Mouse (Mus musculus): Measurements from ENCODE around the gene Cachd1.

Gene Cachd1

DNA sequence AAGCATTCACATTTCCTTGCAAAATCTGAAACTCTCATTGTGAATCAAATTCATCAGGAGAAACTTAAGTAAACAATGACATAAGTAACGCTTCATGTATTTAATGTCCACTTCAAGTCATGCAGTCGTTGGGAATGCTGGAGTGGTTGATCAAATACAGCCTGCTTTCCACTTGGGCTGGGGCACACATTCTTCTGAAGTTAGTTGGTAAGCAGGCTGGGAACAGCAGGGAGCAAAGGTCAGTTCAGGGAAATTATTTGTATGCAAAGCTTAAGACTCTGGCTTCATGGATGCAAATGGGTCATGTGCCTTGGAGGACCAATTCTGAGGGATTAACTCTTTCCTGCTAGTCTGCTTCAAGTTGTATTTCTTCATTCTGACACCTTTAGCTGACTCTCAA, 16.7 kb downstream of the Cachd1 start:
- DNase-seq (ENCODE audit: low read depth), result no peak

DNA sequence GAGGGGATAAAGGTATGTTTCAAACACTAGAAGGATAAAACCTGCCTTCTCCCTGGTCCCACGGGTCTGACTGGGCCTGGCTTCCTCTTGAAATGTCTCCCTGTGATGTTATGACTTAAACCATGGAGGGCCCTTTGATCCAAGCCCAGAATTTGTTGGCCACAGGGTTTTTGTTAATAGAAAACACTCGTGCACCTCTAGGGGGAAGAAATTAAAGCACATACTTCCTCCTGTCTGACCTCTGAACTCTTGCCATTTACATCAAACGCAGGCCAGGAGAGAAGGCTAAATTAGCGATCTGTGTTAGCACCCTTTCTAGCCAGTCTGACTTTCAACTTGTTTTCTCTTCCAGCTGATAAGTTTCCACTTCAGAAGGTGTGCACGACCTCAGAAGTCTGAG, 19.0 kb downstream of the Cachd1 start:
- DNase-seq (ENCODE audit: low read depth), result no peak

DNA sequence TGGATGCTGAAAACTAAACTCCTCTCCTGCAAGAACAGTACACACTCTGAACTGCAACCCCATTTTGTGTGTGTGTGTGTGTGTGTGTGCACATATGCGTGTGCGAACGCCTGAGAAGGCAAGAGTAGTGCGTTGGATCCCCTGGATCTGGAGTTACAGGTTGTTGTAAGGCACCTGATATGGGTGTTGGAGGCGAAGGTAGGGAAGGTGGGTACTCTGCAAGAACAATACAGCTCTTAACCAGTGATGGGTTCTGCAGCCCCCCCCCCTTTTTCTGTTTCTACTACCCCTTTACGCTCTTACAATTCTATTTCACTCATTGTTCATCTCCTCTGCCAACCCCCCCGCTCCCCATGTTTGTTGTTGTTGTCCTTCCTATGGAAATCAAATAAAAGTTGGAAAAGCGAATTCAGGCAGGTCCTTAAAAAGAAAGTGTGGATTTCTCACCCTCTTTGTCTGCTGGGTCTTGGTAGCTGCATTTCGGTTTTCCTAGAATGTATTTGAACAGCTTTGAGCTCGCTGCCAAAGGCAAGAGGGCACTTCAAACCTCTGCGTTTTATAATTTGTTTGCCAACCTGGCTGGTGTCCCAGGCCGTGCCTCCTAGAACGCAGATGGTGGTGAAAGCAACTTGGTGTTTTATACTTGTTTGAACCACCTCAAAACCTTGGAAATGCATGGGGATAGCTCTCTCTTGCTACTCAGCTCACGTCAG, 24.4 kb downstream of the Cachd1 start:
- DNase-seq (ENCODE audit: low read depth), result no peak

DNA sequence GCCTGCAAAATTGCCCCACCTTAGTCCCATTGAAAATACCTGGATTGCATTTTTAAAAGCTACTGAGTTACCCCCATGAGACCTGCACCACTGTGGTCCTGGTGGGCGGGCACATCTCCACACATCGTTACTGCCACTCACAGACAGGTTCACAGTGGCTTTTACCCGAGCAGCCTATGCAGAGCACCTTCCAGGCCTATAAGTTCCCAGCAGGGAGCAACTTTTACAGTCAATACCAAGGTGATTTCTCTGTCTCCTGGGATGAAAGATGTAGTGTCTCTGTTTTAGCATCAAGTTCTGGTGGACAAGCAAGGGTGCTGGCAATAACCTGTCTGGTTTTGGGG, 24.9 kb downstream of the Cachd1 start:
- DNase-seq (ENCODE audit: low read depth), result no peak

DNA sequence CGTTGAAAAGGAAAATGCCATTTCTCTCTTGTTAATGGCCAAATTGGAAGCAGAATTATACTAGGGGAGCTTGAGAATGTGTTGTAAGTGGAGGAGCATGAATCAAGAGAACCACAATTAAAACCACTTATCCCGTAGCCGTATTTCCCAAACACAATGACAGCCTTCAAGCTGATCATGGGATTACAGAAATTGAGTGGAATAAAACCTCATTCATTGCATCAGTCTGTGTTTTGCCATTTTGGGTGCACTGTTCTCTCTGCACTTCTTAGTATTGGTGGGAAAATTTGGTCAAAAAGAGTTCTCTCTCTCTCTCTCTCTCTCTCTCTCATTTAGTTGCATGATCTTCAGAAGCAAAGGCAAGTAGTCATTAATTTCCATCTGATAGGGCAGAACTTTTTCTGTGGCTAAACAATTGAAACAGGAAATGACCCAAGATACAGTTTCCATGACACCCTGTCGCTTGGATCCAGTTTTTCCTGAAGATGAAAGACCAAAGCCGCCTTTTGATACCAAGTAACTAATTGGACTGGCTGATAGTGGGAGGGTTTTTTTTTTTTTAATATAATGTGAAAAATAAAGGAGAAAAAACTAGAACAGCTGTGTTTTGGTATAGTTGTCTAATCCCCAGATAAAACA, 34.7 kb downstream of the Cachd1 start:
- DNase-seq (ENCODE audit: low read depth), result no peak

DNA sequence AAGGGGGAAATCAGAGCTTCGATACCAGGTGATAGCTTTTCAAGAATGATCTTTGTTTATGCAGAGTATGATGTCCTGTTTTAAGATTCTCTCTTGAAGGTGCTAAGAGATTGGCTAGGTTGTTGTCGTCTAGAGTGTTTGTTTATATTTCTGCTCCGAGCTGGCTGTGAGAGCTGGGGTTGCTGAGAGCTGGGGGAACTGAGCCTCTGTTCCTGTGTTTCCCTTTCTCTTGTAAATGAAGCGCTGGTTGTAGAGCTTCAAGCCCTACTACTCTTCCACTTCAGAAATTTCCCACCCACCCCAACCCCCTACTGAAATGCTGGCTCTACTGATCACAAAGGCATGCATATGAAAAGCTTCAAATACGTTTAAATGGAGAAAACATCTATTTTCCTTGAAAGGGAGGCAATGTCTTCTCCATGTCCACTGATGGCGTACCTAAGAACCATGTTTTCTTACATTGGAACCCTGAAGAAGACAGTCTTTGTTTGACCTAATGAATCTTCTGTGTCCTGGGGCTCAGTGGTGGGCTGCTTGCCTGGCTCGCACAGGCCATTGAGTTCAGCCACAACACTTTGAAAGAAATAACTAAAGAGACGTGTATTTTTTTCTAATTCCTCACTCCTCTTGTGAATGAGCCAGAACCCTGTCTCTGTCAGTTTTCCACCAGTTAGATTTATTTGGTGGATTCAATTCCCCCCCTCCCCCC, 35.5 kb downstream of the Cachd1 start:
- DNase-seq (ENCODE audit: low read depth), result no peak

DNA sequence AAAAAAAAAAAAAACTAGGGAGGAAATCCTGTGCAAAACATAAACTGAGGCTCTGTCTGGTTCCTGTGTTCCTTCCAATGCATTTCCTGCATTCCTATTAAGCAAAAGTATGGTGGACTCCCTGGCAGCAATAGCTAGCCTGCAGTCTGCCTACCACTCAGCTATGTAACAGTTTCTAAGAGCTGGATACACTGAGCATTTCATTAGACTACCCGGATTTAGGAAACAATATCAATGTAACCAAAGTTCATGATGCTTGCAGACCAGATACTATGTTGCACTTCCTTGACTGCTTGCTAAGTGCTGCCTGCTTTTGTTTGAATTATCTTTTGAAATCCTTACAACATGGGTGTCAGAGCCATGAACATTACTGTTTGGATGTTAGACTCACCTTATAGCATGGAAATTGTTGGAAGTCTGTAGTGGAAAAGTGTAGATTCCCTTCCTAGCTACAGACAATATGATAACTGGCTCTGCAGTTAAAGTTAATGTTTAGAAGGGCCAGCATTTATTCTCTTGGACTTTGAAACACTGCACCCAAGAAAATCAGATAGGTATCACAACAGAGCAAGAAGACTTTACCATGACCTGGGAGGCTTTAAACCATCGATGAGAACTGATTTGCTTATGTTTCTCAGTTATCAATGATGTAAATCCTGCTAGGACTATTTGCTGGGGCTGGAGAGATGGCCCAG, 37.4 kb downstream of the Cachd1 start:
- no peak for DNase-seq (ENCODE audit: low read depth)

DNA sequence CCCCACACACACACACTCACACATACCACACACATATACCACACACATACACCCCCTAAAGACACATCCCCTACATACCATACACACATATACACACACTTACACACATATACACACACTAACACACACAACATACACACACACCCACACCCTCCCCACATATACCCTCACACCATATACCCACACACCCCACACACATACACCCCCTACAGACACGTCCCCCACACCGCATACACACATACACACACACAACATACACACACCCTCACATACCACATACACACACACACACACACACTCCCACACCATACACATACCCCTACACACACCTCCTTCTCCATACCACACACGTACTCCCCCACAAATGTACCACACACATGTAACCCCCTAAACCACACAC, 42.8 kb downstream of the Cachd1 start:
- DNase-seq (ENCODE audit: low read depth), result no peak

DNA sequence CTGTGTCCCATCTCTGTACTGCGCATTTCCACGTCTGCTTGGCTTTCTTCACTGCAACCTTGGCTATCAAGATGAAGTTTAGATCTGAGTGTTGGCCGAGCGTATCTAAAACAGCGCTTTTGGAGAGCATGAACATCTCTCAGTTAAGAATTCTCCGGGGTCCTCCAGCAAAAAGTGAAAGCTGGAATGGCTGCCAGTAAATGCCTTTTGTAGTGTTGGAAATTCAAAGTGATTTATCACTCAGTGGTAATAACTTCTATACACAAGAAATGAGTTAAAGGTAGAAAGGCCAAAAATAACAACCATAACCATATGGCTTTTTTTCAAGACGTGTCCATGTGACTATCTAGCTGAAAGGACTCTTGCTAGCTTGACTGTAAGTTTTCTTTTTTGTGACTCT, 46.1 kb downstream of the Cachd1 start:
- no peak for DNase-seq (ENCODE audit: low read depth)

DNA sequence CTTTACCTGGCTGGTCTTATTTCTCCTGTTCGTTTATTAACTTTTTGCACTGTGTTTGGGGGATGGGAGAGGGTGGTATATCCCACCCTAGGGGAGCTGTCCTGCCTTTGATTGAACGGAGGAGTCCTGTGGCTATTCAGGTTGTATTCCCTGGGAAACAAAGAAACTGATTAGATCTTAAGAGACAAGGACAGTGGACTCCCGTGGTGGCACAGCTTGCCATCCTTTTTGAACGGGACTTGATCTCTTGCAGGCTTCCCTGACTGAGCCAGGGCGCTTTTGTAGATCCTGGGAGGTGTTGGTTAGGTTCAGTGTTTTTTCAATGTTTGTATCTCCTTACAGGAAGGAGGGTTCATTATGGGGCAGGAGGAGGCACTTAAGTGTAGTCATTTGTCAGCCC, 50.9 kb downstream of the Cachd1 start:
- no peak for DNase-seq (ENCODE audit: low read depth)

DNA sequence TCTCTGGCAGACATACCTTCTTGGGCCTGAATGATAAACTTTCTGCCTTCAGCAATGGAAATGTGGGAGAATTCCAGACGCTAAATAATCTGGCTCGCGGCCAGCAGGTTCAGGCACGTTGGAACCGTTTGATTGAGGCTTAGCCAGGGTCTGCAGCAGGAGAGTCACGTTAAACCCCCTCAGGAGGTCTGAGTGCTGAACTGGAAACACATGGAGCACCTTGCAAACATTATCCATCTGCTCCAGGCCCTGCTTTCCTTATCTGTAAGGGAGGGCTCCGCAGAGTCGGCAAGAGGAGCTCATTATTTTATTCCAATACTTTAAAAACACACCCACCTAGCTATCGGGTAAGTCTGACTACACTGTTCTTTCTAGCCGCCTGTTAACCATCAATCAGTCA, 52.3 kb downstream of the Cachd1 start:
- DNase-seq (ENCODE audit: low read depth), result no peak

DNA sequence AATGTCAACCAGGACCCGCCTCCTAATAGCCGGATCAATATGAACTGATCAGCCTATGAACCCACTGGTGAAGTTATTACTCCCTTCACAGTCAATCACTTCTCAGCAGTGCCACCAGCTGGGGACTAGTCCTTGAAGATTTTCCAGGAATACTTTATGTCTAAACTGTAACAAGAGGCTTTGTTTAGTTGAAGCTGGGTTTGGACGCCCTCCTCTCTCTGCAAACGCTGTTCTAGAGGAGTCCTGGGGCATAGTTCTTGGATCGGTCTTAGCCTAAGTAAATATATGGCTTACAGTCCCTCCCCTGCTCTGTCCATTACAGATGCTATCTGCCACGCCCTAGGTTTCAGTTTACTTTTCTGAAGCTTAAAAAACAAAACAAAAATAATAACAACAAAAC, 60.7 kb downstream of the Cachd1 start:
- no peak for DNase-seq (ENCODE audit: low read depth)

DNA sequence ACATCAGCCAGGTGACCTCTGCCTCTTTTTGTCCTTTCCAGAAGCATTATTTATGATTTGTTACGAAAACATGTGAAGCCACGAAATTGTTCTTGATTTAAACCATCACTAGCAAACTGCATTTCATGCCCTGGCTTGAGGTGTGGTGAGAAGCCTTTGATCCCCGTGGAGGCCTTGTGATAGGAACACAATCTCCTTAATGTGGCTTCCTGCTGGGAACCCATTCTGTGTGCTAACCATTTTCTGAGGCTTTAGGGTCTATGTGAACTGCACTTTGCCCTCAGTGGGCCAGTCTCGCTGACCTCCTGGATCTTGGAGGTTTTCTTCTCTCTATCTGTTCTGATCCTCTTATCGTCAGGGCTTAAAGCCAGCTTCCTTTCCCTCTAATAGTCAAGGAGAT, 66.2 kb downstream of the Cachd1 start:
- no peak for DNase-seq (ENCODE audit: low read depth)

DNA sequence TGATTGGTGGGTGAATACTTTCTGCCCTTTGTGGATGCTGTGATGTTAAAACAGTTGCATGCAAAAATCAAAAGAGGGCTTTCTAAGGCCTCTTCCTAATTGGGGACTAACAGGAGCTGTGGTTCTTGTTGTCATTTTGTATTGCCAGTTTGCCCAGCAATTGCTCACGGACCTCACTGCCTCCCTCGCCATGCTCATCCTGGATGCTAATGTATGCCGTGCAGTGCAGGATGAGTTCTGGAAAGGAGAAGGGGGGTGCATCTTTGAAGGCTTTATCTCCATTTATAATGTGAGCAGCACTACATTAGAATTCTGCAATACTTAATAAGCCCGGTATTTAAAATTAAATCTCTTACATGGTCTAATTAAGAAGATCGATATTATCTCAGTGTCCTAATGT, 66.6 kb downstream of the Cachd1 start:
- DNase-seq (ENCODE audit: low read depth), result no peak

DNA sequence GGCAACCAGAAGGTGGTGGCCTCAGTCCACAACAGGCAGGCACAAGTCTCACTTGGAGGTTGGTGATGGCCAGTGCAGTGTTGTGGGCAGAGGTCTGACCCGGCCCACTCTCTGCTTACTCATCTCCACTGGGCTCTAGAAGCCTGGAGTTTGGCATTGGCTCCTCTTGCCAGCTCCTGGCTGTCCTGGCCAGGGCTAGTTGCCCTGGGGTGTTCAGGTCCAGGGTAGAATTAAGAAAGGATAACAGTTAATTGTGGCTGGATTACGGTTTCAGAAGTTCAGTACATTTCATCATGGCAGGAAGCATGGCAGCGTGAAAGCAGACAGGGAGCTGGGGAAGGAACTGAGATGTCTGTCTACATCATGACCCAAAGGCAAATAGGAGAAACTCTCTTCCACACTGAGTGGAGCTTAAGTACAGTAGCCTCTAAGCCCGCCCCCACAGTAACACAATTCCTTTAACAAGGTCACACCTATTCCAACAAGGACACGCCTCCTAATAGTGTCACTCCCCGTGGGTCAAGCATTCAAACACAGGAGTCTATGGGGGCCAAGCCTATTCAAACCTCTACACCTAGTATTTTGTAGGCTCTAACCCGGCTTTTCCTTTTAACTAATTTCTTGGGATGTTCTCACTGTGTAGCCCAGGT, 74.5 kb downstream of the Cachd1 start:
- DNase-seq (ENCODE audit: low read depth), result no peak

DNA sequence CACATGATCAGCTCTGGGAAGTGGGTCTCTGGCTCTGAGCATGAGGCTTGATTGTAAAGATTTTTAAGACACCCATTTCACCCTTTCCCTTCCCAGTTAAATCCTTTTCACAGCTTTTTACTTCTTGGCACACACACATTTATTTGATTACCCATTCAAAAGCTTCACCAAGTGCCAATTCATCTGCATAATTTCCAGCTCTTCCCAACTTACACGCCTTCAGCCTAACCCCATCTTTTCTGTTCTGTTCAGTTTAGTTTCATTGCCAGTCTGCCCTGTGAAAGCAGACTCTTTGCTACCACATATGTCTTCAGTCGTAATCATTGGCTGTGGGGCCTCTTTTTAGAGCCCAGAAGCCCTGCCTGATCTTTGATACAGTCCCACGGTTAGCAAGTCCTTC, 76.0 kb downstream of the Cachd1 start:
- no peak for DNase-seq (ENCODE audit: low read depth)

DNA sequence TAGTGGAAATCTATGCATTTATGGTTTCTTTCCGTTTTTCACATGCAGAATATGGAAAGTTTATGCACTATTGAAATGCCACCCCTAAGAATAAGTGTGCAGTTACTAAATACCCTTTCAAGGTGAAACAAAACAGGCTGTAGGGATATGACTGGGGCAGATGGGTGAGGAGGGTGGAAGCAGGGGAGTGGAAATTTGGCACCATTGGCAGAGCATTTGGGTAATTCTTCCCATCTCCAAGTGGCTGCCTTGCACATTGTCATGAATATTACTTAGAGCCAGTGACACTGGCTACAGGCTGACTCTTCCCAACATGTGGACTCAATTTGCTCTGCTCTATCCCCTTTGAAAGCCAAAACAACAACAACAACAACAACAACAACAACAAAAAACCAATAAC, 77.0 kb downstream of the Cachd1 start:
- DNase-seq (ENCODE audit: low read depth), result no peak

DNA sequence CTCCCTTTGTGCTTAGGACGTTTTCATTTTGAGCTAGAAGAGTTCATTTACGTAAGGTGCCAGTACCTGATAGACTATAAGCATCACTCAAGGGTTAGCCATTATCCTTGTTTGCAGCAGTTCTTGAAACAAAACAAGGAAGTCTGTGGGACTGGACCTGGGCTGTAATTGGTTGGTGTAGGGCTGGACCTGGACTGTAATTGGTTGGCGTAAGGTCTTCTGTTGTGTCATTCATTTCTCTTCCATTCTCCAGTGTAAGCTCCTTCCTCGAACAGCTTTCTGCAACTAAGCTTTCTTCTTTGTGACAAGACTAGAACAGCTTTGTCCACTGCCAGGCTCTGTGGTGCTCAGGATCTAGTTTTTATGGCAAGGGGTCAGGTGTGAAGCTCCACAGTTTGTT, 78.9 kb downstream of the Cachd1 start:
- no peak for DNase-seq (ENCODE audit: low read depth)

DNA sequence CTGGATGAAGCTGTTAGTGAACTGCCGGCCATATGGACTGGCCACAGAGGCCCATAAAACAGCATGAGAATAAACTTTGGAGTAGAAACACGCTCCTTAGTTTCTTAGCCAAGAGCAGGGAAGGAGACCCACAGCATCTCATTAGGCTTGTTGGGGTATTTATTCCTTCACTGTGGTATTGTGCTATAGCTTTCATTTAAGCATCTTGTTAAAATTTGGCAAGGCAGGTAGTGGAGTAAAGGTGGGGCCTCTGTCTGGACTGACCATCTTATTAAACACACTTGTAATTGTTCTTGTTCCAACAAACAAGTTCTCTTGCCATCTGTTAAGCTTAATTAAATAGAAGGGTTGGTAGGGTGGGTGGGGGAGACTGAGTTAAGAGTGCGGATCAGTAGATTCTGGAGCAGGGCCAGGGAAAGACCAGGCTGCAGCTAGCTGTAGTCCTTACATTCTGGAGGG, 81.0 kb downstream of the Cachd1 start:
- DNase-seq (ENCODE audit: low read depth), result no peak

DNA sequence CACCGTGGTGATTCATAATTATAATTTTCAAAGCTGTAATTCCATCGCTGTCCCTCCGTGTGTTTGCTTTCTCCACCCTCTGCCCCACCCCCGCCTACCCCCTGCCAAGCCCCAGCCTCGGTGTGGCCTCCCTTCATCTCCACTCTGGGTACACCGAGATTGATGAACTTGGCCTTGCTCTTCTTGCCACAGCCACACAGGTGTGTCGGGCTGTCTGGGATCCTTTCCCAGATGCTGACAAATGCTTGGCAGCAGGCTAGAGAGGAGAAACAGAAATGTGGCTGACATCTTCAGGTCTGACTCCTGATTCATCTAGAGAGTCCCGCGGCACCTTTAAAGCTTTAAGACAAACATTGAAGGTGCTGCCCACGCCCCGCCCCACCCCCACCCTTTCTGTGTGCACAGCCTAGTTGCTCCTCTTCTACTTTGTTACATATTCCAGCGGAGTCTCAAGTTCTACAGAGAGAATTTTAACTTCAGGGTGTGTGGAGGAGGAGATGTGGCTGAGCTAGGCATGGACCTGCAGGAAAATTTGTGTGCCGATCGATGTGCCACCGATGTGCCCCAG, 87.5 kb downstream of the Cachd1 start:
- DNase-seq (ENCODE audit: low read depth), result no peak

DNA sequence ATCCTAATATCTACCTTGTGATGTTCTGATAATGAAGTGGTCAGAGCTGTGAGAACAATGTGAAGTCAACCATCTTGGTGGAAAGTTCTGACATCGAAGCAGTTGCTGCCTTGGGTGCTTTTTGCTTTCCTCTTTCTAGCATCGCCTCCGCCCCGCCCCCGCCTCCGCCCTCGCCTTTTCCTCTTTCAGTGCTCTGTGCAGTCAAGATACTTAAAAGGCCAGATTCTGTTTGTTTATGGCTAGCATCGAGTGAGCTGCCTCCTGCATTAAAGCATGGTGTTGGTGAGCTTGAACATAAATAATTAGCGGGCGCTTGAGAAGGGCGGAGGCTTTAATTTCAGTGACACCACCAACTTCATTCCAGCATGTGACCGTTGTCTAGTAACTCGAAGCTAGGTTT, 88.9 kb downstream of the Cachd1 start:
- DNase-seq (ENCODE audit: low read depth), result no peak
